Mouse (Mus musculus) bone marrow, adult 2 months (tissue): Measurements from ENCODE around the gene Cox6a2.

ENCODE experiments used
- CTCF ChIP-seq: fragments of 200-500 bp; IDR thresholded peaks from 2 replicates; pipeline ENCODE4 v1.5.1; 2011; ENCODE audit warnings: low read length, control low read depth; ENCODE audit not compliant: control insufficient read depth, insufficient read depth
- POLR2A ChIP-seq: fragments of 200-500 bp; IDR thresholded peaks from 2 replicates; pipeline ENCODE4 v1.6.1; 2011; ENCODE audit warnings: low read depth, mild to moderate bottlenecking, control low read depth, low read length, borderline replicate concordance; ENCODE audit not compliant: control insufficient read depth

GRCm38 (mm10) chr7:128246496-128247391 is 40.6 kb upstream of the Cox6a2 start, which contains the start of gene Tgfb1i1:
- TF ChIP-seq CTCF (no peak), POLR2A (no peak)
